Mouse (Mus musculus) embryonic facial prominence, embryonic 15.5 days (tissue): Measurements from ENCODE around the gene Tmem119. TPM values are rescaled to one million over a fixed set of nuclear protein-coding genes. Genes with fewer than 3 reads are reported as not detected.

ENCODE experiments used
- ATAC-seq: fragments of 200-750 bp; cut with Nextera tagmentation; 2 replicates; pipeline ENCODE4 v1.8.0; 2017; ENCODE audit warnings: low read depth, moderate TSS enrichment; ENCODE audit not compliant: insufficient number of reproducible peaks, low FRiP score, low TSS enrichment
- H3K27ac ChIP-seq: fragments of 300-500 bp; sonication (generic); replicated peaks from 2 replicates; pipeline ENCODE4 v1.5.1; 2015; ENCODE audit warnings: mild to moderate bottlenecking, inconsistent platforms
- H3K27me3 ChIP-seq: fragments of 300-500 bp; sonication (generic); 2 replicates; pipeline ENCODE4 v1.6.1; 2015; ENCODE audit warnings: inconsistent platforms
- H3K36me3 ChIP-seq: fragments of 300-500 bp; sonication (generic); 2 replicates; pipeline ENCODE4 v1.6.1; 2015; ENCODE audit warnings: mild to moderate bottlenecking, inconsistent platforms
- H3K4me1 ChIP-seq: fragments of 300-500 bp; sonication (generic); 2 replicates; pipeline ENCODE4 v1.6.1; 2015; ENCODE audit warnings: inconsistent platforms
- H3K4me2 ChIP-seq: fragments of 300-500 bp; sonication (generic); replicated peaks from 2 replicates; pipeline ENCODE4 v1.6.1; 2015; ENCODE audit warnings: mild to moderate bottlenecking, inconsistent platforms
- H3K4me3 ChIP-seq: fragments of 300-500 bp; sonication (generic); replicated peaks from 2 replicates; pipeline ENCODE4 v1.5.1; 2015; ENCODE audit warnings: mild to moderate bottlenecking, inconsistent platforms
- H3K9ac ChIP-seq: fragments of 300-500 bp; sonication (generic); 2 replicates; pipeline ENCODE4 v1.6.1; 2015; ENCODE audit warnings: inconsistent platforms
- H3K9me3 ChIP-seq: fragments of 300-500 bp; sonication (generic); replicated peaks from 2 replicates; pipeline ENCODE4 v1.6.1; 2016; ENCODE audit warnings: inconsistent platforms
- WGBS: fragments of 180-500 bp; shearing (Covaris S2); methylation state at CpG from one replicate; pipeline ENCODE4 v1.1.7; 2015; 5-methylcytosine and 5-hydroxymethylcytosine counted together
- polyA plus RNA-seq: library from polyadenylated mRNA; unstranded; fragments of >200 nt; fragmentation: Nextera tagmentation; extraction: Ambion mirVana; gene quantifications from 2 replicates; pipeline ENCODE4 v1.2.1, GENCODE M21; 2015

Tmem119 gene
- 197 and 220 TPM in 2 replicates for polyA plus RNA-seq

DNA sequence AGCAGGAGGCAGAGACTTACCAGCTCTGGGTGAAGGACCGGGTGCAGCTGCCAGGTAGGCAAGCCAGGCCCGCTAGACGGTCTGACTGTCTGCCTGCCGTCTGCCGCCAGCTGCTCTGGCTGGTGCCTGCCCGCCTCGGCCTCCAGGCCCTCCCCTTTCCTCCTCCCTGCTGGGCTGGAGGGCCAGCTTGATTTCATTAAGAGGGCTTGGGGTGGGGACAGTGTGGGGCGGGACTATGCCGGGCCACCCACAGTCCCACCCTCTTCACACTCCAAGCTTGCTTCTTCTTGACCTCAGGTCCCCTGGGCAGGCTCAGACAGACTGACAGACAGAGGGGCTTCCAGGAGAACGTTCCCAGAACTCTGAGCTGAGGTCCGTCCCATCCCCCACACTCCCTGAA is at the start of gene Tmem119:
Gene Tmem119 (minus strand): TSS at position 237 of the 400 bp plus-strand sequence.
- H3K9me3 ChIP-seq = no peaks in the 10 kb centered on the region
- peaks cover 68% of the 10 kb centered on the region for H3K4me1 ChIP-seq
- peak within 1 kb of the TSS; percentile 90 for H3K27ac ChIP-seq
- under 1% methylated on average over 11 of the region's 11 CpGs for WGBS
- H3K4me2 ChIP-seq = peak within 1 kb of the TSS; percentile 64
- H3K9ac ChIP-seq = peak within 1 kb of the TSS; percentile 33
- H3K4me3 ChIP-seq = peak within 1 kb of the TSS; percentile 54
- H3K36me3 ChIP-seq = 0 out of 2 replicates have a peak, but pooled peaks cover 3% of the 10 kb centered on the region
- ATAC-seq = peak; percentile 88
- no peaks in the 10 kb centered on the region for H3K27me3 ChIP-seq

DNA sequence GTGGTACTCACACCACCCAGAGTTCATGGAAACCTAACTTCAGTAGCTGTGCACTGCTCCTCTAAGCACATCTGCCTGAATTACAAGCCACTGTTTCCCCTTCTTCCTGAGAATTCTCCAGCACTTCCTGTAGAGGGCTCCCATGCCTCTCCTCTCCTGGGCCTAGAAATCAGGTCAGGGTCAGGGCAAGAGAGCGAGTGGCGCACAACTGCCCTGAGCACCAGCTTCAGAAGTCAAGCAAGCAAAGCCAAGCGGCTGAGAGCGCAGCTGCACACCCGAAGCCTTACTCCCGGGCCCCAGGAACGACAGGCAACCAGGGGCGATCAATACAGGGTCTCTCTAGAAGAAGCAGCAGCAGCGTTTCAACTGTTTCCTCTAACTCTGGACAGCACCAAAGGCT is 47.3 kb upstream of the Tmem119 start:
- no peak for ATAC-seq
- Histone ChIP-seq H3K36me3 (peaks cover 82% of the 10 kb centered on the region), H3K9me3 (no peaks in the 10 kb centered on the region), H3K4me3 (no peak overlapping the region), H3K27me3 (no peaks in the 10 kb centered on the region), H3K4me2 (no peak overlapping the region), H3K4me1 (peaks cover 7% of the 10 kb centered on the region; the same call in 1 of the 2 replicates), H3K27ac (no peak overlapping the region), H3K9ac (no peak overlapping the region)
- WGBS = 88% methylated on average over 9 of the region's 9 CpGs

DNA sequence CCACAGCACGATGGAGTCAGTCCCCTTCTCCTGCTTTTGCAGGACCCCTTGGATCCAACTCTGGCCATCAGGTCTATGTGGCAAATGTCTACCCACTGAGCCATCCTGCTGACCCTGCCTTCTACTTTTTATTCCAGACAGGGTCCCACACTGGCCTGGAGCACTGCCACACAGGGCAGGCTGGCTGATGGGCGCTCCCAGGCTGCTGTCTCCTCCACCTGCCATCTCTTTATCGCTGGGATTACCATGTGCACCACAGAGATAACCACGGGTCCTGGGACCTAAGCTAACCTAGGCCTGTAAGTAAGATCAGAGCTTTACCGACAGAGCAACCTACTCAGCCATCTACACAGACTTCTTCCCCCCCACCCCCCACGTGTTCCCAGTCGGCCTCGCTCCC is 46.3 kb upstream of the Tmem119 start:
- peaks cover 86% of the 10 kb centered on the region for H3K36me3 ChIP-seq
- WGBS = 88% methylated on average over 8 of the region's 8 CpGs
- no peak overlapping the region for H3K4me2 ChIP-seq
- ATAC-seq = no peak
- peaks cover 7% of the 10 kb centered on the region; the same call in 1 of the 2 replicates for H3K4me1 ChIP-seq
- no peaks in the 10 kb centered on the region for H3K27me3 ChIP-seq
- no peak overlapping the region for H3K27ac ChIP-seq
- H3K9me3 ChIP-seq = no peaks in the 10 kb centered on the region
- H3K9ac ChIP-seq = no peak overlapping the region
- no peak overlapping the region for H3K4me3 ChIP-seq

DNA sequence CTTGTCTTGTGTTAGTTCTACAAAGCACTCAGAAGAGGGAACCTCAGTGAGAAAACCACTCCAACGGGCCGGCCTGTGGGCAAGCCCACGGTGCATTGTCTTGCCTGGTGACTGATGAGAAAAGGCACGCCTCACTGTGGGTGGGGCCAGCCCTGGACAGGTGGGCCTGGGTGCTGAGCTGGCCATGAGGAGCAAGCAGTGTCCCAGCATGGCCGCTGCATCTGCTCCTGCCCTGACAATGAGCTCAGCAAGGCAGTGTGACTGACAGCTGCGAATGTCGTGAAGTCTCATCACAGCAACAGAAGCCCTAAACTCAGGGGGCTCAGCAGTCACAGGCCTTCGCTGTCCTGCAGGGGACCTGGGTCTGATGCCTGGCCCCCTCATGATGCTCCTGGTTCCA is 45.3 kb upstream of the Tmem119 start:
- Histone ChIP-seq H3K27me3 (no peaks in the 10 kb centered on the region), H3K9me3 (no peaks in the 10 kb centered on the region), H3K4me1 (peaks cover 7% of the 10 kb centered on the region; the same call in 1 of the 2 replicates), H3K4me2 (no peak overlapping the region), H3K9ac (no peak overlapping the region), H3K4me3 (no peak overlapping the region), H3K36me3 (peaks cover 82% of the 10 kb centered on the region), H3K27ac (no peak overlapping the region)
- ATAC-seq = no peak
- 79% methylated on average over 8 of the region's 8 CpGs for WGBS

DNA sequence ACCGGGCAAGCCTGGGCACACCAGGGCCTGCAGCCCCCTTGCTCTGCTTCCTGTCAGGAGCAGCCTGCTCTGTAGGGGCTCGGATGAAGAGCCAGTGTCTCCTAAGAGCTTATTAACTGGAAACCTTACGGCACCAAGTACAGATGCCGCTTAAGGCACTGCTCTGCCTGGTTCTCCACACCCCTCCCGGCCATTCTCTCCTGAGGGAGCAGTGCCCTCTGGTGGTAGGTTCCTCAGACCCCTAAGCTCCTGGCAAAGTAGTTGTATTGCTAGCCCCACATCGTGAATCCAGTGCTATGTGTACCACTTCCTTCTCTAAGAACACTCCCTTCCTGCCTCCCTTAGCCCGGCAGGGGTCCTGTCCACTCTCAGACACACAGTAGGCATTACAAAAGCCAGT is 44.4 kb upstream of the Tmem119 start:
- WGBS = 44% methylated on average over 7 of the region's 7 CpGs
- Histone ChIP-seq H3K4me3 (no peak overlapping the region), H3K9me3 (no peaks in the 10 kb centered on the region), H3K4me2 (peak overlapping the region; percentile 27), H3K27ac (peak overlapping the region; percentile 73), H3K9ac (no peak overlapping the region), H3K4me1 (peaks cover 7% of the 10 kb centered on the region; the same call in 1 of the 2 replicates), H3K27me3 (no peaks in the 10 kb centered on the region), H3K36me3 (peaks cover 73% of the 10 kb centered on the region)
- 0 out of 2 replicates have a peak, but pooled peaks have one; percentile 51 for ATAC-seq

DNA sequence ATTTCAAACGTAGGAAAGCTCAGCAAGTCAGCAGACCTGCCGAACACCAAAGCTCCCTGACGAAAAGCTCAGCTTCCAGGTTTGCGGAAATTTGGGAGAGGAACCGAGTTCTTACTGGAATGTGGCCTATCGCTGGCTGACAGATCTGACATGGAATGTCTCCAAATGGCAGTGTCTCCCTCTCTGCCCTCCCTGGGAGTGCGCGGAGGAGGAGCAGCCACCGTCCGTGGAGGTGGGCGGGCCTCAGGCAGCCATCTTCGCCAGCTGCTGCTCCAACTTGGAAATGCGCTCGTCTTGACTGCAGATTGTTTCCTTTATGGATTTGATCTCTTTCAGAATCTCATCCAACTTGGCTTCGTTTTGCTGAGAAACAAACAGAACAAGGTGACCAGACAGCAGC is 43.8 kb upstream of the Tmem119 start:
- H3K4me3 ChIP-seq = no peak overlapping the region
- H3K9me3 ChIP-seq = no peaks in the 10 kb centered on the region
- peaks cover 7% of the 10 kb centered on the region; the same call in 1 of the 2 replicates for H3K4me1 ChIP-seq
- peak overlapping the region; percentile 27 for H3K4me2 ChIP-seq
- no peak overlapping the region for H3K9ac ChIP-seq
- 47% methylated on average over 15 of the region's 15 CpGs for WGBS
- no peak for ATAC-seq
- H3K27ac ChIP-seq = peak overlapping the region; percentile 73
- no peaks in the 10 kb centered on the region for H3K27me3 ChIP-seq
- peaks cover 67% of the 10 kb centered on the region for H3K36me3 ChIP-seq

DNA sequence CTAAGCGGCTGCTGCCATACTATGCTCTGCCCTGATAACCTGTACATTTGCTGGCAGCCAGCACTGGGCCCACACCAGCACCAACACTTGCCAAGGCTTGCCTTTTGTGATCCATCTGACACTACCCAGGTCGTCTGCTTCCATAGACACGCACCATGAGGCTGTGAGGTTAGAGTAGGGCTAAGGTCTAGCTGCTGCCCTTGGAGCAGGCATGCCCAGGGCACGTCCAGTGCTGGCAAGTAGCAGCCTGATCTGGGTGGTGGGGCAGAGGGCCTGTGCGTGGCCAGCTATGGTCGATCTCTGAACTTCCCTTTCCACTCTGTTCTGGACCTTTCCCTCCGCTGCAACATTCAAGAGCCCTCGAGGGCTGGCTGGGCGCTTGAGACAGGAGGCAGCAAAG is 42.6 kb upstream of the Tmem119 start:
- H3K4me2 ChIP-seq = no peak overlapping the region
- no peaks in the 10 kb centered on the region for H3K27me3 ChIP-seq
- no peaks in the 10 kb centered on the region for H3K9me3 ChIP-seq
- no peak for ATAC-seq
- peaks cover 61% of the 10 kb centered on the region for H3K36me3 ChIP-seq
- 84% methylated on average over 9 of the region's 9 CpGs for WGBS
- H3K4me1 ChIP-seq = peaks cover 7% of the 10 kb centered on the region; the same call in 1 of the 2 replicates
- no peak overlapping the region for H3K27ac ChIP-seq
- H3K4me3 ChIP-seq = no peak overlapping the region
- H3K9ac ChIP-seq = no peak overlapping the region

DNA sequence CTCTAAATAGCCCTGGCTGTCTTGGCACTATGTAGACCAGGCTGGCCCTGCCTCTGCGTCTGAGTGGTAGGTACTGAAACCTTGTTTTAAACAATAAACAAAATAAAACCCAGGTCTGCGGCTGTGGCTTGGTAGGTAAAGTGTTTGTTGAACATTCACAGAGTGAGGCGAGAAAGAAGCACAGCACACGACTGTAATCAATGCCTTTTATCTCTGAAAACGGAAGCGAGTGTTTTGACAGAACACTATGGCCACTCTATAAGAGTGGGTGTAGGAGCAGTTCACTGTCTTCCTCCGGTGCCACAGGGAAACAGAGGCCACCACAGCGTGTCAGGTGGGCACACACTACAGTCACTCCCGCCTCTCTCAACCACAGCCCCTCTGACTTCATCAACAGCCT is 41.9 kb upstream of the Tmem119 start:
- peaks cover 55% of the 10 kb centered on the region for H3K36me3 ChIP-seq
- no peaks in the 10 kb centered on the region for H3K9me3 ChIP-seq
- H3K9ac ChIP-seq = no peak overlapping the region
- H3K4me2 ChIP-seq = no peak overlapping the region
- WGBS = 90% methylated on average over 9 of the region's 9 CpGs
- H3K27me3 ChIP-seq = no peaks in the 10 kb centered on the region
- no peak for ATAC-seq
- no peak overlapping the region for H3K27ac ChIP-seq
- peaks cover 7% of the 10 kb centered on the region; the same call in 1 of the 2 replicates for H3K4me1 ChIP-seq
- H3K4me3 ChIP-seq = no peak overlapping the region

DNA sequence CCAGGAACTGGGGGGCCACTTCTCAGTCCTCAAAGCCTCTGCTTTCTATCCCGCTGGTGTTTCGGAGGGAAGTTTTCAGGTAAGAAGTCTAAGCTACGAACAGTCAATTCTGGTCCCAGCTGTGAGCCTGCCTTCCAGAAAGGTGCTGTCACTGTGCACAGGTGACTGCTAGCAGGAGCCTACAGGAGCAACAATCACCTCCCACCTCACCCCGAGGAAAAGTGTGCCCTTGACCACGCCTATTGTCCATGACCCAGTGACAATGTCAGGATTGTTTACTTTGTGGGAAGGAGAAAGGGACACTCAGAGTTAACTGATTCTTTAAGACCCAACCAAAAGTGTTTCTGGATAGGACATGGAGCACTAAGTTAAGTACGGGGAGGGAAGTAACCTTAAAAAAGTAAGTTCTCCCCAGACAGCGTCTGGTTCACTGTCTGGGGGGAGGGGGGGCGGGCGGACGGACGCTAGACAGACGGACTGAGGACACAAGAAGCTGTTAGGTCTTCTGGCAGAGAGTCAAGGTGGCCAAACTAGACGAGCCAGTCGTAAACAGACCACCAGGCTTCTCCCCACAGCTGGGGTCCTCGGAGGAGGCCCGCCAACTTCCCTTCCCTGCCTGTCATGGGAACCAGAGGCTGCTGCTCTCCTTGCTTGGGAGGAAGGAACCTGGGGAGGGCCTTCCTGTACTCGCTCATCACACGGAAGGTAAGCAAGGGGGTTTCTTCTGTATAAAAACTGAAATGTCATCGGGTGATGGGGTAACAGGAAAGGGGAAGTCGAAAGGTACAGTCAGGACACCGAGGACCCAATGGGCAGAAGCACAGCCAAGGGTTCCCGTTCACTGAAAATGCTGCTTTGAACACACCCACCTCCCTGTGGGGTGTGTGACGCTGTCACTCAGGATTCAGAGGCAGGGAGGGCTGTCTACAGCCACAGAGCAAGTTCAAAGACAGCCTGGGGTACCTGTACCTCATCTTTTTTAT is 41.2 kb upstream of the Tmem119 start:
- Histone ChIP-seq H3K36me3 (peaks cover 49% of the 10 kb centered on the region), H3K4me1 (peaks cover 7% of the 10 kb centered on the region; the same call in 1 of the 2 replicates), H3K9ac (no peak overlapping the region), H3K4me2 (no peak overlapping the region), H3K4me3 (no peak overlapping the region), H3K9me3 (no peaks in the 10 kb centered on the region), H3K27me3 (no peaks in the 10 kb centered on the region), H3K27ac (no peak overlapping the region)
- WGBS = 79% methylated on average over 23 of the region's 23 CpGs
- ATAC-seq = no peak

DNA sequence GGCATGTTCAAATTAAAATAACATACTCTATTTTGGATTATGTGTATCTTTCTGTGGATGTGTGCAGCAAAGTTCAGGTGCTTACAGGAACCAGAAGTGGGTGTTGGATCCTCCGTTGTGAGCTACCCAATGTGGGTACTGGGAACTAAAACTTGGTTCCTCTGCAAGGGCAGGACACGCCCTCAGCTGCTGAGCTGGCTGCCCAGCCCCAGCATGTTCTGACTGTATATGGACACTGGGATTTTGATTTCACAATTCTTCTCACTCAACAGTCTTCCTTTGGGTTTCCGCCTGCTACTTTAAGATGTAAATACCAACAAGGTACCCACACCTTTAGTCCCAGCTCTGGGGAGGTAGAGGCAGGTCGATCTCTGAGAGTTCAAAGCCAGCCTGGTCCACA is 40.1 kb upstream of the Tmem119 start:
- H3K27ac ChIP-seq = no peak overlapping the region
- H3K9me3 ChIP-seq = no peaks in the 10 kb centered on the region
- H3K4me2 ChIP-seq = no peak overlapping the region
- ATAC-seq = no peak
- H3K27me3 ChIP-seq = no peaks in the 10 kb centered on the region
- no peak overlapping the region for H3K9ac ChIP-seq
- peaks cover 38% of the 10 kb centered on the region for H3K36me3 ChIP-seq
- no peak overlapping the region for H3K4me3 ChIP-seq
- 86% methylated on average over 4 of the region's 4 CpGs for WGBS
- peaks cover 7% of the 10 kb centered on the region; the same call in 1 of the 2 replicates for H3K4me1 ChIP-seq

DNA sequence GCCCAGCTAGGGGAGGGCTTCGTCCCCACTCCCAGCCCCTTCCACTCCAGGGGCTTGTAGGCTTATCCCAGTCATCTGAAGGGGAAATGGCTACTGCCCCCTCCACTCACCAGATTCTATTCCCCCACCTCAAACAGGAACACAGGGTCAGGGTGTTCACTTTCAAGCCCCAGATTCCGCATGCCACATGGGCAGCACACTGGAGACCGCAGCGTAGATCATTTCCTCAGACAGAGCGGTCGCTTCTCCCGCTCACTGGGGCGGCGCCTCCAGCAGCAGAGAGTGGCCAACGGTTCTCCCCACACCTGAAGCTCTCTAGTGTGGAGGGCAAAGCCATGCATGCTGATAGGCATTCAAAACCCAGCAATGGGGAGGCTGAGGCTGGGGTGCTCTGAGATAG is 36.6 kb upstream of the Tmem119 start:
- no peak for ATAC-seq
- Histone ChIP-seq H3K36me3 (0 out of 2 replicates have a peak, but pooled peaks cover 8% of the 10 kb centered on the region), H3K27ac (no peak overlapping the region), H3K9me3 (no peaks in the 10 kb centered on the region), H3K27me3 (no peaks in the 10 kb centered on the region), H3K4me1 (no peaks in the 10 kb centered on the region), H3K9ac (no peak overlapping the region), H3K4me2 (no peak overlapping the region), H3K4me3 (no peak overlapping the region)
- 86% methylated on average over 10 of the region's 10 CpGs for WGBS
